Mouse (Mus musculus): ENCODE measurements around the gene Msl3.
"Not testable (repeated sequence)": the region's sequence is repeated elsewhere in the genome, so short reads cannot be mapped to it uniquely, and the experiment has no call there.

Gene Msl3

DNA sequence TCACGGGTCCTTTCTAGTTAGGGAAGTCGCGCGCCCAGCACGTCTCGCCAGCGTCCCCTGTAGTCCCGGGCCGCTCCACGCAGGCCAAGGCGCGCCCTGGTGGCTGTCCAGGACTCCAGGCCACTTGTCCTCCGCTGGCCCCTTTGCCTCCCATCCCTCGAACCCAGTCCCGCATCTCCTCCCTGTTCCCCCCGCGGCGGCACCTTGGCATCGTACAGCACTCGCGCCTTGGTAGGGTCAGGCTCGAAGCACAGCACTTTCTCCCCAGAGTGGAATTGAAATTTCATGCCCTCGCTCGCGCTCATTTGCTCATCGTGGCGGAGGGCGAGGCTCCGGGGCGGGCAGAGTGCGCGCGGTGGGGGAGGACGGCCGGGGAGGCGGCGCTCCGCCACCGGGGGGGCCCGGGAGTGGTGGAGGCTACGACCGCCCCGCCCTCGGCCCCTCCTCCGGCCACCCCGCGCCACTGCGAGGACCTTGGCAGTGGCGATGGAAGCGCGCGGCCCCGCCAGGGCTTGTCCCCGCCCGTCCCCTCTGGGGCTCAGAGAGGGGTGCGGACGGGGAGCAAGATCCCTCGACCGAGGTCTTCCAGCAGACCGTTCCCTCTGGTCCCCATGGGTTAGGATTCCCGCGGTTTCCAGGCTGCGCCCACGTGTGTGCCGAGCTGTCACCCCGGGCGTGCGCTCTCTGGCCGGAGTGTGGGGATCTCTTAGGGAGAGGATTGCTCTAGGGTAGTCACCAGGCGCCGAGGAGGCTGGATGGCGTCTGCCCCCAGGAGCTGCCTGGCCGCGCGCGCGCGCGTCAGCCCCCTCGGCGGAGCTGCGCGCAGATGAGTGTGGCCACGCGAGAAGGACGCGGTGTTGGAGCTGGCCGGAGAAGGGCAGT is at the start of gene Msl3:
Msl3 (minus strand) TSS at position 374 of the 882 bp plus-strand sequence.
- peak; percentile 40 for DNase-seq (ENCODE audit: low read depth)

DNA sequence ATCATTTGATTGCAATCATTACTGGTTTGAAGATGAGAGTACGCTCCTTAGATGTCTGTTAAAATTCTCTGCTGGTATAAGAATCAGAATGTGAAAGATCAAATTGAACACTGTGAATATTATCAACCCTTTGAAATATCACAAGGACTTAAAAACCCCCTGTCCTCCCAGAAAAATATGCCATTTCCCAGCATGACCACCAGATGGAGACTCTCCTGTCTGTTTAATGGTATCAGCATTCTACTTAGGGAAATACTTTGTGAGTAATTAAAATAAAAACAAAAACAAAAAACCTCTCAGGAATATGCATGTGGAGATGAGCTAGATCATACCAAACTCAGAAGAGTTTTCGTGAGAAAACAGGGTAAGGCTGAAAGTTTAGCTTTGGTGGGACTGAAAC is 44.3 kb upstream of the Msl3 start:
- no peak for DNase-seq (ENCODE audit: low read depth)

DNA sequence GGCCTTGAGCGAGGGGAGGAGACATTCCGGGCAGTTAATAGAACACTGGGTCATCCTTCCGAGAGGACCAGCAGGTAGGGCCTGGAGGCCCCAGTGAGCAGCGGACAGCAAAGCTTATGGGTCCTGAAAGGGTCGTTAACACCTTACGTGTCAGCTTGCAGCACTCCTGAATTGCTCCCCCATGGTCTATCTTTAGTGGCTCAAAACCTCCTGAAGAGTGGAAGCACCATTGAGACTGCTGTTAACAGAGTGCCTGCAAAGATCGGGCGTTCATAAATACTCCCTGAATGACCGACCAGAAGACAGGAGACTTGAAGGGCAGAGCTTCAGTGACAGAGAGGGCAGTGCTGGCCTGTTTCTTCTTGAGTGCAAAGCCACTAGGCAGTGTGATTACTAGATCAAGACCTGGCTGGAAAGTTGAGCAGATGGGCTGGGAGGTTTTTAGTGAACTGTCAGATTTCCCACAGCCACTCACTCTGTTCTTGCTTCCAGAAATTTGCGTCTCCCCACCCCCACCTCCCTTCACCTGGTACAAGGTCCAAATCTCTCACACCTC is 787 bp upstream of the Msl3 start:
- no peak for DNase-seq (ENCODE audit: low read depth)

GRCm38 (mm10) chrX:168672913-168673524 is 679 bp downstream of the Msl3 start:
- DNase-seq (ENCODE audit: low read depth), result peak; percentile 63

DNA sequence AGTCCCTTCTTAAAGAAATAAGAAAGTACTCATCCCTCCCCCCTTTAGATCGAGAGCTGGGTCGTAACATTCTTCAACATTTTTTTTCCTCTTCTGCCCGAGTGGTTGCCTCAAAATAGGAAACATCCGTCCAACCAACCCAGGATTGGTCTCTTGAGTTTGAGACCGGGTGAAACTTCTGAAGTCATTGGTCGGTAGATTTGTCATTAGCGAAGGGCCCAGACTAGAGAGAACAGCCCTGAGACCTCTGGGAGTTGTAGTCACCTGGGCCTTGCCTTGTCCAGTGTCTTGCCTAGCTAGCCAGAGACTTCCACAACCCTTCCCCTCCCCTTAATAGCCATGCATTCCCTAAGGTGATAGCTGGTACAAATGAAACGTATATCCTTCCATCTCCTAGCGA is 1.3 kb downstream of the Msl3 start:
- DNase-seq (ENCODE audit: low read depth), result peak; percentile 56

GRCm38 (mm10) chrX:168663982-168664689 is 9.6 kb downstream of the Msl3 start:
- no peak for DNase-seq (ENCODE audit: low read depth)

GRCm38 (mm10) chrX:168660236-168660635 is 13.5 kb downstream of the Msl3 start:
- no peak for DNase-seq (ENCODE audit: low read depth)

DNA sequence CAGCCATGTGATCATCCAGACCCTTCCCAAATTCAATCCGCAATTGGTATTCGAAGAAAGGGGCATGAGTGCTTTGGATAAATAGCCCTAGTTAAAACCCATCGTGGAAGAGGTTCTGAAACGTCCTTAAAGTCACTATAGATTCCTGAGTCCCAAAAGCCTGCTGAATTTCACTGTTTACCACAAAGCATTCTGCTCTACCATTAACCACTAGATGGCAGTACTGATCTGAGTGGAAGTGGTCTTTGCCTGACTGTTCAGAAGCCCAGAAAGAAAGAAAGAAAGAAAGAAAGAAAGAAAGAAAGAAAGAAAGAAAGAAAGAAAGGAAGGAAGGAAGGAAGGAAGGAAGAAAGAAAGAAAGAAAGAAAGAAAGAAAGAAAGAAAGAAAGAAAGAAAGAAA is 13.9 kb downstream of the Msl3 start:
- not testable (repeated sequence) for DNase-seq (ENCODE audit: low read depth)

GRCm38 (mm10) chrX:168659275-168659674 is 14.4 kb downstream of the Msl3 start:
- DNase-seq (ENCODE audit: low read depth), result no peak

DNA sequence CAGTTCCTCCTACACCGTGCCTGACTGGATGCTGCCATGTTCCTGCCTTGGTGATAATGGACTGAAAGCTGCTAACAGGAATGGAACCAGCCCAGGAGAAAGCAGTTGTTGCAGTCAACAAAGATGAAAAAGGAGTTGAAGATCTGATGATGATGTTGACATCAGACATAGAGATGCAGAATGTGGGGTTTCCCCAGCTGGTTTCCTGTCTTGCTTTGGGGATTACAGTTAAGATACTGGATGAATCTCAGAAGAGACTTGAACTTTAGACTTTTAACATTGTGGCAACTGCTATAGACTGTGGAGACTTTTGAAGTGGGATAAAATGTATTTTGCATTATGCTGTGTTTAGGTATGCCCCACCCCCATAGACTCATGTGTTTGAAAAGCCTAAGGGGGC is 15.9 kb downstream of the Msl3 start:
- DNase-seq (ENCODE audit: low read depth), result no peak

GRCm38 (mm10) chrX:168649336-168649735 is 24.4 kb downstream of the Msl3 start:
- DNase-seq (ENCODE audit: low read depth), result no peak

- no peak for DNase-seq (ENCODE audit: low read depth)
These were observed 26.0 kb downstream of the Msl3 start for GRCm38 (mm10) chrX:168647746-168648145.

DNA sequence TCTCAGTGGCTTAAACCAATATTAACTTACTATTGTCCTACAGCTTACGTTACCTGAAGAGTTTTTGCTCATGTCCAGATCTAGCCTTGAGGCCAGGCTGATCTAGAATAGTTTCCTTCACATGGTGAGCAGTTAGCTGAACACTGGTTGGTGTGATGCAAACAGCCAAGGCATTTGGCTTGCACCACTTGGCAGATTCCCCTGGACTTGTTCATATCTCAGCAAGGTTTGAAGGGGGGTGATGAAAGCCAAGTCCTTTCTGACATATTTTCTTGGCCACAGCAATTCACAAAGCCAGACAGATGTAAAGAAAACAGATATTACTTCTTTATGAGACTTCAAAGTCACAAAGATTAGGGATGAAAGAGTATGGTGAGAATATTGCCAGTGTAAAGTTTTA is 30.2 kb downstream of the Msl3 start:
- no peak for DNase-seq (ENCODE audit: low read depth)

DNA sequence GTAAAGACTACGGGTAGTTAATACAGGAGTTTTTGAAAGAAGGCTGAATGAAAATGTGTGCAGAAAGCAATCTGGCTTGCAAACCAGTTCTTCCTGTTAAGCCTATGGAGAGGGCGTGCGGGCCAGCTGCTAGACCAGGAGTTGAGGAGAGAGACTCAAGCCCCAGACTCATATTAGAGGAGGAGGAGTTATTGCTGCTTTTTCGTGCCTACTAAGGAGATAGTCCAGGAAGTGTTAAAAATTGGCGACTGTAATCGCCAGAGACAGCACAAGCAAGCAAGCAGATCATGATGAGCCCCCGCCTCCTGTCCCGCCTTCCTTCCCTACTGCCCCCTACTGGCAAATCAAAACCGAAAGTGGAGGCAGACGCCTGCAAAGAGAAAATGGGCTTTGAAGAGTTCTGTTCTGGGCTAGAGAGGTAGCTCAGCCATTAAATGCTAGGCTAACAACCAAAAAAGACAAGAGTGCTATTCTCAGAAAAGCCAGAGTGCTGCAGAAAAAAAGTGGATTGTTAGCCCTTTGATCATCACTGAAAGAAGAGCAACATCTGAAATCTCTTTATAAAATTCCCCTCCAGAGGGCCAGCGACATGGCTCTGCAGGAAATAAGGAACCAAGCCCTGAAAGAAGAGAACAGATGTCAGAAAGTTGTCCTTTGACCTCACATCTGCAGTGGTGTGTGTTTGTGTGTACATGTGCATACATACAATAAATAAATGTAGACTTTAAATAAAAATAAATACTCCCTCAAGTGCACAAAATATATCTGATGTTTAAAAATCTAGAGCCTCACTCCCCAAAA is 33.9 kb downstream of the Msl3 start:
- DNase-seq (ENCODE audit: low read depth), result peak; percentile 43
